Mouse (Mus musculus) mouse trophoblast stem cell (cell line): ENCODE measurements around the gene Dst.
"Not testable (repeated sequence)": the region's sequence is repeated elsewhere in the genome, so short reads cannot be mapped to it uniquely, and the experiment has no call there.

Source experiments
- in situ Hi-C, 2 experiments: fragments of 300-500 bp; cut with MseI, MboI; formaldehyde crosslinking; loops; 2 replicates in 1 of 2; 3 replicates in 1 of 2; pipeline ENCODE4 v1.15.1; 2025

The Dst gene

DNA sequence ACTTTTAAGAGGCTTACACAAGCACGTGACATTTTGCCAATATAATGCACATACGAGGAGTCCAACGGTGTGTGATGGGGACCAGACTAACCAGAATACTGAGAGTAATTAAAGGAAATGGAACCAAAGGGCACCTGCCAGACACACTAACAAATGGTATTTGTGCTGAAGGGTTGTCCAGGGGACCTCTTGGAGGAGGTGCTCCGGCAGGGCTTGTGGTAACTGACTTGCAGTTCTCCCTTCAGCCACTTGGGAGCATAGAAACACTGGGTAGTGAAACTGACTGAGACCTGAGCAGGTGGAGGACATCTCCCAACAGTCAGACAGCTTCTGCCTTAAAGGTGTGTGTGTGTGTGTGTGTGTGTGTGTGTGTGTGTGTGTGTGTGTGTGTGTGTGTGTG lies 153.1 kb downstream of the Dst start:
- in situ Hi-C loops: no loop called here

- in situ Hi-C loops: no loop called here
Measured at GRCm38 (mm10) chr1:34061860-34062259, 153.8 kb downstream of the Dst start.

GRCm38 (mm10) chr1:34063943-34064342 lies 155.9 kb downstream of the Dst start:
- in situ Hi-C loops: no loop called here

- in situ Hi-C loops: no loop called here
Measured at GRCm38 (mm10) chr1:34065551-34066048, 157.6 kb downstream of the Dst start.

GRCm38 (mm10) chr1:34066401-34066800 lies 158.4 kb downstream of the Dst start:
- in situ Hi-C loops: not testable (repeated sequence)

DNA sequence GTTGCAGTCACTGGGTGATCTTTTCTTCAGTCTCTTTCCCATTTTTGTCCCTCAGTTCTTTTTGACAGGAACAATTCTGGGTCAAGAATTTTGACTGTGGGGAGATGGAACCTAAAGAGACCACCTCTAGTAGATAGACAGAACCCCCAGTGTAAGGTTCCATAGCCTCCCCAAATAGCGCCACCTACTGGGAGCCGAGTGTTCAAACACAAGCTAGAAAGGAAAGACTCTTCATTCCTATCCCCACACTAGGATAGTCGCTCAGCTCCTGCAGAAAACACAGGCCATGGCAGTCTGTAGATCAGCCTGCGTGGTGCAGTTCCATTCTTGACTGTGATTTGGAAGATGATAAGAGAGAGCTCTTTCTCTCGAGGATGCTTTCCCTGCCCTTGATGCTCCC lies 160.3 kb downstream of the Dst start:
- in situ Hi-C loops: no loop called here

GRCm38 (mm10) chr1:34069514-34070290 lies 161.7 kb downstream of the Dst start:
- in situ Hi-C loops: no loop called here

DNA sequence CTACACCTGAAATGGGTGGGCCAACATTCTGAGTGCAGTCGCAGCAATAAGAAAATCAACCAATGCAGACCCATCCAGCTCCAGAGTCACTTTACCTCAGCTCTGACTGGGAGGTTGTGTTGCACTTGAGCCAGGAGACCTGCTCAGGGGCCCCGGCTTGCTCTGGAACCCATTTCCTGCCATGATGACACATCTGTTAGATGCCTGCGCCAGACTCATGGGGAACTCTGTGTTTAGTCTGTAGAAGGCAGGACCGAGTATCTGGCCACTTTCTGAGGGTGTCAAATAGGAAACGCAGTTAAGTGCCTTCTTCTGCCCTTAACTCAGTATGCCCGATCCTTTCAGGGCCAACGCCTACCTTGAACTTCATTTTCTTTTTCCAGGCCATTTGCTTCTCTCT lies 162.4 kb downstream of the Dst start:
- in situ Hi-C loops: no loop called here

- in situ Hi-C loops: no loop called here
Measured at GRCm38 (mm10) chr1:34070991-34071639, 163.1 kb downstream of the Dst start.

- in situ Hi-C loops: no loop called here
Measured at GRCm38 (mm10) chr1:34072262-34072661, 164.2 kb downstream of the Dst start.

- in situ Hi-C loops: no loop called here
Measured at GRCm38 (mm10) chr1:34073436-34074169, 165.6 kb downstream of the Dst start.

GRCm38 (mm10) chr1:34074245-34075187 lies 166.5 kb downstream of the Dst start:
- in situ Hi-C loops: no loop called here

DNA sequence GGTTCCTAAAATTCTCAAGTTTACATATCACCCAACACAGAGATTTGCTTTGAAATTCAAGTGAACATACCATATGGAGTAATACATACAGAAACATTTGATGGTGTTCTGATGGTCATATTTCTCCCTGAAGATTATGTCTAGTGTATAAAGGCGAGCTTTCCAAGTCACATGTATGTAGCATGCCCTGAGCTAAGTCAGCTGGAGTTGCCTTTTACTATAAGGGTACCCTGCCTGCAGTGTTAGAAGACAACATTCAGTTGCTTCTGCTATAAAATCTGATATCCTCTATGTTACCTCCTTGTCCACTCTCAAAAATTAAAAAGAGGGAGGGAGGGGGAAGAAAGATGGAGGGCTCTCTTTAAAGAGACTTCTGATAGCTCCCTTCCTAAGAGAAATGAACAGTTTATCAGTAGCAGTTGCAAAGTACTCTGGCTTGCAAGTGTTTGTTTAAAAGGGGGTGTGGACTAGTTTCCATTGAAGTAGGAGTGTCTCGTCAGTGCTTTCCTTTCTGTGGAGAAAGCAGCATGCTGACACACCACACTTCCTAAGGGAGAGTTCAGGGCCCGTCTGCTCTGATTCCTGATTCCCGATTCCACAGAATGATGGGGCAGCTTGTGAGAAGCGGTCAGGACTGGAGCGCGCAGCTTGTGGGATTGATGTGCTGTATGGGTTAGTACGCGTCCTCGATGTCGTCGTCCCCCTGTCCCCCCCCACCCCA lies 168.8 kb downstream of the Dst start:
- in situ Hi-C loops: no loop called here

GRCm38 (mm10) chr1:34077422-34077790 lies 169.4 kb downstream of the Dst start:
- in situ Hi-C loops: no loop called here

- in situ Hi-C loops: no loop called here
Measured at GRCm38 (mm10) chr1:34077941-34078340, 169.9 kb downstream of the Dst start.

- in situ Hi-C loops: no loop called here
Measured at GRCm38 (mm10) chr1:34089011-34089410, 181.0 kb downstream of the Dst start.

DNA sequence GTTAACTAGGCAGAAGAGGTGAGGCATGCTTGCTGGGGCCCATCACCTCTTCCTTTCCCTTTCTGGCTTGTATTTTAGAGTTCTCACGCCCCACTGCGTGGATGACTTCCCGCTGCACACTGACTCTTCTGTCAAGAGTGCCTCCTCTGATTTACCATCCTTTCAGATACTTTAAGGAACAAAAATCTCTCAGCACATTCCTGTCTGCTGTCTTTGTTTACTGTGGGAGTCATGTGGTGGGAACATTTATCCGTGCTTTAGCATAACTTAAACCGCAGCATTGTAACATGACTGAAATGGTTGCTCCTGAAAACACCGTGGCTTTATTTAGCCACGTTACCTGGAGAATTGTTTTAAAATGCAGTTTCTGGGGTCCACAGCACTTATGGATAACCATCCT lies 182.7 kb downstream of the Dst start:
- in situ Hi-C loops: no loop called here

GRCm38 (mm10) chr1:34093652-34094051 lies 185.6 kb downstream of the Dst start:
- in situ Hi-C loops: no loop called here

DNA sequence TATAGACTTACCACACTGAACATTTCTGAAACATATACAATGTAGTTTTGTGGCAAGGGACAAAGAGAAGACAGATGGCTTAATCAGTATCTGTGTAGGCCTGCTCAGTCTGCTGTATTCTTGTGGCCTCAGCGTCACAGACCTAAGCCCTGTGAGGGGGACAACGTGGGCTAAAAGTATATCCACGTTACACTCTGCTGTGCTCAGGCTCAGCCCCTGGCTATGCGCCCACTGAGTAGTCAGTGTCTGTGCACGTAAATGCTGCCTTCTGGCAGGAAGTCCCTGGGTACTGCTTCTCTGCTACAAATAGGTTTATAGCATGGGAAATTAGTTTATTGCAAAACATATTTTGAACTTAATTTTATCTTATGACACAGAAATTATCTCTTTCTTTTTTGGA lies 186.3 kb downstream of the Dst start:
- in situ Hi-C loops: no loop called here

GRCm38 (mm10) chr1:34095173-34095572 lies 187.1 kb downstream of the Dst start:
- in situ Hi-C loops: no loop called here

DNA sequence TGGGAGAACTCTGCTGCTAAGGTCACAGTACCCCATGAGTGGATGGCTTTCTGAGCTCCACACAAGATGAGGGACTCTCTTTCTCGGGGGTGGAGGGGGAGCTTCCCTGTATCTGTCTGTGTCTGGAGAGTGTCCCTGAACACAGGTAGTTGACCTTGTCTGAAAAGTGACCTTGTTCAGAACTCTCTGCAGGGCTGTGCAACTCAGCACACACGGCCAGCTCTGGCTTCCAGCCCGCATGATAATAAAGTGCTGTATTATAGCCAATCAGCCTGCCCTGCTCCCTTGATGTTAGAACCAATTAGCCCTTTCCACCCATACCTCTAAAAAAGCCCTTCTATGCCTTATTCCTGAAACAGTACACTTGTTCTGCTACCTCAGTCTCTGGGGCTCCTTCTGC lies 188.9 kb downstream of the Dst start:
- in situ Hi-C loops: no loop called here
